In the genomic region with DNA sequence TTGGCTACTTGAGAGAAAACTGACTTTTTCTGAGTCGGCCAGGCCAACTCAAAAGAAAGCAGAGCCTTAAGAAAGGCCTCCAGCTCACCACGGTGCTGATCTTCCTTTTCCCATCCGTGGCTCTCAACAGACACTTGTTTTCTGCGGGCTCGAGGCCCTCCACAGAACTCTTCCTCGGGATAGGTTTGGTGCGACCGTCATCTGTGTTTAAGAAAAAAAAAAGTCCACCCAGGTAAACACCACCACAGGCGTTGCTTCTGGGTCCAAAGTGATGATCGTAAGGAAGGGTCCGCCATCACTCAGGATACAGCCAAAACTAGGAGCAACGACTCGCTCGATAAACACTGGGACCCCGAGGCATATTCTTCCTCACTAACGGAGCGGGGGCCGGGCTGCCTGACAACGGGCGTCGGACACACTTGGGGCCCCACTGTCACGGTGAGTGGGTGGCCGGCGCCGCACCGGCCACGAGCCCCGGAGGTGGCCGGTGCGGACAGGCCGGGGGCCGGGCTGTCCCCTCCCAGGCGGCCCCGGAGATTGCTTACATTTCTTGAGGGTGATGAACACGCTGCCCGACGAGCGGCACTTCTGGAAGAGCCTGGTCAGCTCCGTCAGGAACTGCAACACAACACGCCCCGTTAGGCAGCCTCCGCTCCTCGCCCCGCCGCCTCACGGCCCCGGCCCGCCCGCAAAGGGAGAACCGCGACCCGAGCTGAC, we compare ENCODE assay signal across 8 mouse cellular contexts. TPM values are rescaled to one million over a fixed set of nuclear protein-coding genes. Genes with fewer than 3 reads are reported as not detected.
DNase-seq lines count a peak whose midpoint lies in the region; ATAC-seq lines count a peak whose summit lies in the region.

No protein-coding gene starts in this region.

- no peaks in the 10 kb centered on the region for H3K36me3 ChIP-seq in neural tube, embryonic 11.5 days (ENCODE audit: control insufficient read depth, insufficient read depth, low read length)
- peaks cover 35% of the 10 kb centered on the region for H3K36me3 ChIP-seq in intestine, embryonic 14.5 days (ENCODE audit: control insufficient read depth, insufficient read depth, low read length)

- H3K27me3 ChIP-seq in neural tube, embryonic 11.5 days (ENCODE audit: control insufficient read depth, insufficient read depth, low read length): no peaks in the 10 kb centered on the region
- no peaks in the 10 kb centered on the region for H3K27me3 ChIP-seq in intestine, embryonic 14.5 days (replicated peaks; ENCODE audit: control insufficient read depth, insufficient read depth, low read length)

- peak overlapping the region; percentile 78 for H3K4me3 ChIP-seq in neural tube, embryonic 11.5 days (ENCODE audit: low read depth, low read length)
- peak overlapping the region; percentile 84 for H3K4me3 ChIP-seq in intestine, embryonic 14.5 days (ENCODE audit: low read depth, low read length)

- WGBS in neural tube, embryonic 11.5 days: 4% methylated on average over 39 of the region's 52 CpGs
- WGBS in intestine, embryonic 14.5 days: 2% methylated on average over 44 of the region's 52 CpGs

- peak overlapping the region; percentile 79 for H3K9ac ChIP-seq in neural tube, embryonic 11.5 days (ENCODE audit: low read length)
- H3K9ac ChIP-seq in intestine, embryonic 14.5 days (ENCODE audit: low read length): peak overlapping the region; percentile 77

- H3K27ac ChIP-seq in neural tube, embryonic 11.5 days (ENCODE audit: low read depth, low read length): peak overlapping the region; percentile 55; the same call in 1 of the 2 replicates
- peak overlapping the region; percentile 77 for H3K27ac ChIP-seq in intestine, embryonic 14.5 days (ENCODE audit: low read depth)

- H3K4me1 ChIP-seq in neural tube, embryonic 11.5 days (ENCODE audit: control insufficient read depth, insufficient read depth, low read length): peaks cover 8% of the 10 kb centered on the region
- peaks cover 9% of the 10 kb centered on the region for H3K4me1 ChIP-seq in intestine, embryonic 14.5 days (replicated peaks; ENCODE audit: control insufficient read depth, insufficient read depth, low read length)

- ATAC-seq in neural tube, embryonic 11.5 days (ENCODE audit: insufficient read depth, low FRiP score, low TSS enrichment): no peak; the same call in 1 of the 2 replicates
- peak; percentile 10 for ATAC-seq in intestine, embryonic 14.5 days (replicated peaks; ENCODE audit: low FRiP score, low TSS enrichment, low read depth)
- ATAC-seq in monocyte, adult 5-6 weeks (replicated peaks; ENCODE audit: insufficient number of reproducible peaks, low FRiP score, low TSS enrichment, poor library complexity, severe bottlenecking): 0 out of 2 replicates have a peak, but pooled peaks have one; percentile 12

- DNase-seq in adrenal gland, postnatal 14 days: peak; percentile 12
- DNase-seq in adrenal gland, adult 8-10 months: no peak
- DNase-seq in neural tube, embryonic 11.5 days (ENCODE audit: low spot score): peak; percentile 21
- no peak for DNase-seq in neural tube, embryonic 10.5 days (ENCODE audit: extremely low spot score, low spot score)
- DNase-seq in intestine, embryonic 14.5 days (ENCODE audit: low spot score): peak; percentile 66
- no peak for DNase-seq in frontal cortex, postnatal 25 days (ENCODE audit: low spot score in 2 of 2)
- no peak for DNase-seq in right cerebral cortex, postnatal 36 days (ENCODE audit: low spot score in 2 of 2)

- no peaks in the 10 kb centered on the region for H3K9me3 ChIP-seq in neural tube, embryonic 11.5 days (ENCODE audit: control insufficient read depth, low read length)
- no peaks in the 10 kb centered on the region for H3K9me3 ChIP-seq in intestine, embryonic 14.5 days (ENCODE audit: control insufficient read depth, low read length)

- peak overlapping the region; percentile 89 for H3K4me2 ChIP-seq in neural tube, embryonic 11.5 days (ENCODE audit: low read depth)
- peak overlapping the region; percentile 53 for H3K4me2 ChIP-seq in intestine, embryonic 14.5 days (ENCODE audit: low read length)

RNA-seq across cellular contexts. Expression of a gene that starts 0.5 kb away (rescaled TPM):
- 140 and 142 TPM in 2 replicates for total RNA-seq in adrenal gland, postnatal 14 days (2021)
- total RNA-seq in adrenal gland, adult 8-10 months (2022): 100 to 1,000 TPM; 238 to 265 (median 255) TPM
- 281 and 284 TPM in 2 replicates for polyA plus RNA-seq in neural tube, embryonic 11.5 days (2014; fragmentation: Nextera tagmentation; extraction: Ambion mirVana)
- polyA plus RNA-seq in intestine, embryonic 14.5 days (2014; fragmentation: Nextera tagmentation; extraction: Ambion mirVana): 203 and 215 TPM in 2 replicates
- 189 to 249 TPM (median 241 TPM) in 3 replicates for total RNA-seq in monocyte, adult 5-6 weeks (2017)

Comparison
In these comparisons a context has a peak if more than half of its experiments do, and no peak if none do; other contexts are left out.
1. DNase-seq: peak in adrenal gland, postnatal 14 days (single experiment), neural tube, embryonic 11.5 days (single experiment) and intestine, embryonic 14.5 days (single experiment); none in adrenal gland, adult 8-10 months (single experiment), neural tube, embryonic 10.5 days (single experiment), frontal cortex, postnatal 25 days (0 of 2) and right cerebral cortex, postnatal 36 days (0 of 2).